Mouse (Mus musculus): Measurements from ENCODE around the gene Ckmt2.

Gene Ckmt2

GRCm38 (mm10) chr13:91876741-91877349 is at the start of gene Ckmt2:
Gene Ckmt2, minus strand, starts transcription at chr13:91876885.
- in situ Hi-C loops (cut with MboI, MseI): no loop called here

DNA sequence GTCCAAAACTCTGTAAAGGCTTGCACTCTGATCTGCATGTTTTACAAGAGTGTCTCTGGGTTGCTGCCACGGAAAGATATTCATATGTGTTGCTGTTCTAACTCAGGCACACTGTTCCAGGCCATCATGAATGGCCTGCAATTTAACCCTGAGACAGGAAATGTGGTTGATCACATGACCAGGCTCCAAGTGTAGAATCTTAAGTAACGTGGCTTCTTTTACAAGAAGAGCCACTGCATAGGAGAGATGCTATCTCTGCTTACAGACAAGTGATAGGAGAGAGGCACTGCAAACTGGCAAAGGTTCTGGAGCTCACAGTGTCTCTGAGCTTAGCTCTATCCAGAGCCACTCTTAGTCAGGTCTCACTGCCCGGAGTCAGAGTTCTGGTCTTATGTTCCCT is 44.3 kb upstream of the Ckmt2 start:
- in situ Hi-C loops (cut with MboI, MseI): loop anchor here (25.0 kb wide), 1 partner anchor 416 kb away; no protein-coding TSS in a partner anchor

- in situ Hi-C loops (cut with MboI, MseI): loop anchor here (25.0 kb wide), 1 partner anchor 419 kb away; no protein-coding TSS in a partner anchor
These were observed 42.1 kb upstream of the Ckmt2 start for GRCm38 (mm10) chr13:91918764-91919163.

DNA sequence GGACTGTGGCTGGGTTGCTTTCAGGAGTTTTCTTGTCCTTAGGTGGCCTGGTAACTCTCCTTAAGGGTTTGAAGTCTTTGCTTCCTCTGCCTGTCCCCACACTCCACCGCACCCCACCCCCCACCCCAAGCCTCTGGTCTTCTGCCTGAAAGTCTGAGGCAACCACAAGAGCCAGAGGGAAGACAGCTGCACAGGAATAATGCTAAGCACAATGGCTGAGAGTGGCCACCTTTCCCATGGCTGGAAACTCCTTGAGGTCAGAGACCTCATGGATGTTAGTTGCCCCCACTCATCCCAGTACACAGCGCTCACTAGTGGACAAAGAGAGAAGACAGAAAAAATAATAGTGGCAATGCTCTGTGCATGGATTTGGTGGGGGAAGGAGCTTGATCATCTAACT is 41.1 kb upstream of the Ckmt2 start:
- in situ Hi-C loops (cut with MboI, MseI): loop anchor here (25.0 kb wide), 1 partner anchor 419 kb away; no protein-coding TSS in a partner anchor

DNA sequence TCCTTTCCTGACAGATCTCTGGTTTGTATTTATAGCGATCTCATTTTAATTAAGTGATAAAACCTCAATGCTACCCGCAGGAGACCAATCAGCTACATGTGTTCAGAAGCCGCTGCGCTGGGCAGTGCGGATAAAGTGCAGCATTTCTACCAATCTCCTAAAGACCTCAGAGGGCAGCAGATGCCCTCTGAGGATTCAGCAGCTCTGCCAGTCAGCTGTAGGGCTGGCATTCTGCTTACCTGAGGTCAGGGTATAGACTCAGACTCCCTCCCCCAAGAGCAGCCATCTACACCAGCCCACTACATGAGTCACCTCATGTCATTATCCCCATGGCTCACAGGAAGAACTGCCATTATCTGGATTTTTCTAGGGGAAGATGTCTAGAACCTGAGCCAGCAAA is 39.6 kb upstream of the Ckmt2 start:
- in situ Hi-C loops (cut with MboI, MseI): loop anchor here (25.0 kb wide), 1 partner anchor 421 kb away; no protein-coding TSS in a partner anchor

DNA sequence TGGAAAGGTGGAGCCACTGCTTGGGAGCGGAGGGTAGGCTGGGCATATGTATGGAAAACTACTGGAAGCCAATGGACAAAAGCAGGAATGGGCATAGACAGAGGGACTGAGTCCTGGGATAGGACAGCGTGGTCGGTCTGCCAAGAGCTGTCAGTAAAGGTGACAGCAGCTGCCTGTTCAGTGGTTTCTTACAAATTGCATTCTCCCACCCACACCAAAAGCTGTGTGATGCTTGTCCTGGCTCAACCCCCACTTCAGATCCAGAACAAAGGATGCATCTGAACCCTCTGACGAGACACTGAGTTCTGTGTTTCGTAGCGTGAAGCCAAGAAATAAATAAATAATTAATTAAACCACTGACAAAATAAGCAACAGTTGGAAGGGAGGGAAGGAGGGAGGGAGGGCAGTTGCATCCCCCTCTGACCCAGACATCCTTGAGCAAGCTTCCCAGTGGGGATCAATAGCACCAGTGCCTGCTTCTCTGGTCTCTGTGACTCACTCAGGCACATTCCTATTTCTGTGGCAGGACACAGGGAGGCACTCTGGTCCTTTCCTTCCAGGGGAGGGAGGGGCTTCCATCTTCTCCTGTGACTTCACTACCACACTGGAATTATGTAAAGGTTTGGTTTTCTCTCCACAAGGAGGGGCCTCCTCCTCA is 39.0 kb upstream of the Ckmt2 start:
- in situ Hi-C loops (cut with MboI, MseI): loop anchor here (25.0 kb wide), 1 partner anchor 422 kb away; no protein-coding TSS in a partner anchor

DNA sequence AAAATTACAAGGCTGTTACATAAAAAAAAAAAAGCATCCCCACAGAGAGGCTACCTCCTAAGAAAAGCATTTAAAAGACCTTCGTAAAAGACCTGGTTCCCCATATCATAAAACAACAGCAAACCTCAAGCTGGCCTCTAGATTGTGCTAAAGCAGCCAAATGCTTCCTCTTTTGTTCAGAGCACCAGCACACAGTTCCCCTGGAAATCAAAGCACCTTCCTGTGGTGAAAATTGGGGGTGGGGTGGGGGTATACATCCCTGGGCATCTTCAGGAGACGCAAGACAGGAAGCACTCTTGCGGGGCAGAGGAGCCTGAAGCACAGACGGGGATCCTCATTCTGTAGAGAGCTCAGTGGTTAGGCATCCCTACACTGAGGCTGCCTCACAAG is 38.5 kb upstream of the Ckmt2 start:
- in situ Hi-C loops (cut with MboI, MseI): loop anchor here (25.0 kb wide), 1 partner anchor 422 kb away; no protein-coding TSS in a partner anchor

- in situ Hi-C loops (cut with MboI, MseI): loop anchor here (25.0 kb wide), 1 partner anchor 426 kb away; no protein-coding TSS in a partner anchor
These were observed 35.0 kb upstream of the Ckmt2 start for GRCm38 (mm10) chr13:91911652-91912051.

DNA sequence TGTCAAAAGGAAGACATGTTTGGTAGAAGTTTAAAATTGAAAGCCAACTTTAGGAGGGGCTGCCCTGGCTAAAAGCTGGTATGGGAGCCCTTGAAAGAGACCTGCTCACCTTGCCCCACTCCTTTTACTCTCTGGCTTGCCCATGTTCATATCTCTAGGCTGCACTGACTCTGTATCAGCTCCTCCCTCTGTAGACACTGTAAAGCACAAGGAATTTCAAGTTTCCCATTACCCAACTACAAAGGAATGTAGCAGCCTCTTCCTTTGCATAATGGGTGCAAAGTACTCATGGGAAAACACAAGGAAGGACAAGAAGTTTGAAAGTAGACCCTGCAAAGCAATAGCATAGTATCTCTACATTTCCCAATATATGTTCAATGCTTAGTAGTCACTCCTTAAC is 34.5 kb upstream of the Ckmt2 start:
- in situ Hi-C loops (cut with MboI, MseI): loop anchor here (25.0 kb wide), 1 partner anchor 426 kb away; no protein-coding TSS in a partner anchor

- in situ Hi-C loops (cut with MboI, MseI): loop anchor here (25.0 kb wide), 1 partner anchor 429 kb away; no protein-coding TSS in a partner anchor
These were observed 31.7 kb upstream of the Ckmt2 start for GRCm38 (mm10) chr13:91908202-91908980.

DNA sequence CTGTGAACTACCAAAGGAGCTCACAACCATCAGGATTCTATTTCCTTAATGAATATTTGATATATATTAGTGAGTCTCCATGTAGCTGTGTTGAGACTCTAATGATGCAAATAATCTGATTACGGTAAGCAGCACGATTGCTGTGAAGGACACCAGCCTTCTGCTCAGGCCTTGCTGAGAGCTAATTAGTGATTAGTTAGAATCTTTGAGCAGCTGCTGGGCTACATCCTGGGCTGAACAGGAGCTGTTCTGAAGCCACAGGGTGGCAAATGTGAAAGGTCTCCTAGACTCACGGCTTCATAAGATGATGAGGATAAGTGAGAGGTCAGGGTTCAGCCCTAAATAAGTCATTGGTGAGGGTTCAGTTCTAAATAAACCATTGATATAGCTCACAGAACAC is 29.7 kb upstream of the Ckmt2 start:
- in situ Hi-C loops (cut with MboI, MseI): loop anchor here (25.0 kb wide), 1 partner anchor 431 kb away; no protein-coding TSS in a partner anchor

DNA sequence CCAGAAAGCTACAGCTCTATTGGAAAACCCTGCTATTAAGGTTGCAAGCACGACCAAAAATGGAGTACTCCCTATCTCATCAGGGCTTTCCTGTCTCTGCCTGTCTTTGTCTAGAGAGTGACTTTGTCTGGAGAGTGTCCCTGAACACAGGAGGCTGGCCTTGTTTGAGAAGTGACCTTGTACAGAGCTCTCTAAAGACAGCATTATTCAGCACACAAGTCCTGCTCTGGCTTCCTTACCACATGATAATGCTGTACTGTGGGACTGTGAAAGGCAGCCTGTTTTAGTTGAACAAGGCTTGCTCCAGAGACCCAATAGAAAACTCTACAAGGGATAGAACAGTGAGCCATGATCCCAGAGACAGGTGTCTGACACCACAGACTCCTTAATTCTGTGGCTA is 19.8 kb upstream of the Ckmt2 start:
- in situ Hi-C loops (cut with MboI, MseI): no loop called here

- in situ Hi-C loops (cut with MboI, MseI): no loop called here
These were observed 16.4 kb upstream of the Ckmt2 start for GRCm38 (mm10) chr13:91893132-91893531.

- in situ Hi-C loops (cut with MboI, MseI): no loop called here
These were observed 13.4 kb upstream of the Ckmt2 start for GRCm38 (mm10) chr13:91890031-91890619.

DNA sequence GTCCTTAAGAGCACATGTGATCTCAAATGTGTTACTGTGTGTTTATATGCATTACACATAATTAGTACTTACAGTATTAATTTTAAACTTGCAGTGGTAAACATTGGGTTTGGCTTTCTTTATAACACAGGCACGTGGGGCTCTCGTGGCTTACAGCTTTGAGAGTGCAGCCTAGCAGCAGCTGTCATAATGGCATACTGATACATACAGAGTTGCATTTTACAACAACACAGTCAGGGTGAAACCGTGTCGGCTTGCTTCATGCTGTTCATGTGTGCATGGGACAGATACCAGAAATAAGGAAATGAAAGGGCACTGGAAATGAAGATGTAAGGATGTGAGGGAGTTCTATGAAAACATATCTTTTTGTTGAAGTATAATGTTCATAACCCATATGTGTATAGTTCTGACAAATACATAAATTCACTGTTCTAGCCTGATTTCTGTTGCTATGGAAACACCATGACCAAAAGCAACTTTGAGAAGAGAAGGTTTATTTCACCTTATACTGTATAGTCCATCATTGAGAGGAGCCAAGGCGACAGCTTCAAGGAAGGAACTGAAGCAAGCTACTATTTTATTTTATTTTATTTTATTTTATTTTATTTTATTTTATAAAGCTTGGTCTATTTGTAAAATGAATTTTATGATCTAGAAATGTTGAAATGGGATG is 8.2 kb upstream of the Ckmt2 start:
- in situ Hi-C loops (cut with MboI, MseI): no loop called here

DNA sequence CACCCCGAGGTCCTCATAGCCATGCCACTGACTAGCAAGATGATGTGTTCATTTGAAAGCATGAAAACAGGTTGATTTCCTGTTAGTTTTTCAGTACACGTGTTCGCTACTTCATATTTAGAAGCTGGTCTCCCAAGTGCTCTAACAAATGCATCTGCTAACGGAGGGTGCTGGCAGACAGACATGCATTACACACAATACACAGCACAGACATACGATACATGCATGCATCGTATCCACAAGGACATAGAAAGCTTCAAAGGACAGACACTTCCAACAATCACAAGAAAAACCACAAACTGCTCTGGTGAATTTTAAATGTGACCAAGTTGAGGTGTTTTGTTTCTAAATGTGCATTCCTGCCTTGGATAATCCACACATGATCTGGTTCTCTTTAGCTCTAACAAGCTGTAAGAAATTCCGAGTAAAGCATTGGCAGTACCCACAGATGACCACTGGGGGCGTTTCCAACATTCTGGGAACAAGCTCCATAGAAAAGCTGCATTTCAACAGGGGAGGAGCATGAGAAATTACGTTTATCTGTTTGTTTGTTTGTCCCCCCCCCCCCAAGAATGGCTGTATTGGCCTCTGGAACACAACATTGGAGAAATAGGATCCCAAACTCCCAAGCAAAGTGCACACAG is 5.3 kb upstream of the Ckmt2 start:
- in situ Hi-C loops (cut with MboI, MseI): no loop called here

DNA sequence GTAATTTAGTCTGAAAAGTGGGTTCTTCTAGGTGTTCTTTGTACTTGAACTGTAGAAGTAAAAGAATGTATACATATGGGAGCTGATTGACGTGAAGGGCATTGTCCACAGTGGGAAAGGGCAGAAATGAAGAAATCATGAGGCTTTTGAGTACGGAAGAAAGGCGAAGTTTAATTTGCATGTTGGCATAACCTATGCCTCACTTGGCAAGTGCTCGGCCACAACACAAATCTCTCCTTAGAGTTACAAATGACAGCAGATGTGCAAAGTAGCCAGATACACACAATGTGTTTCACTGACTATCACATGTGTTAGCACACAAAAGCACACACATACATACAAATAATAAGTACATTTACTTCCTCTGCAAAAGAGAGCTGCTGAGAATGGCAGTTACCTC is 3.6 kb upstream of the Ckmt2 start:
- in situ Hi-C loops (cut with MboI, MseI): no loop called here

DNA sequence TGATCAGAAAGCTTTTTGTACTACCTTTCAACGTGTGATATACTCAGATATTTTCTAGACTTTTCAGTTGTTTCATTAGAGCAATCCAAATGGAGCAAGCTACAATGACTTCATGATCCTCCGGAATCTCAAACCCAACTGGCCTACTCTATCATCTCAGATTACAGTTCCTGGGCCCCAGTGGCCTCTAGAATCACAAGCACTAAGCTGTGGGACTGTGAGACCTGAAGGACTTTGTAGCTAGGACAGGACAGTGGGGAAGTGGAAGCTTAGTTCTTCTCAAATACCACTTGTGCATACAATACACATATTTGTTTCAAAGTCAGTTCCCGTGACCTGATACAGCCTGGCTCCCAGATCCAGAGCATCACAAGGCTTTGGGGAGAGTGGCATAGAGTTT is 1.3 kb upstream of the Ckmt2 start:
- in situ Hi-C loops (cut with MboI, MseI): no loop called here

- in situ Hi-C loops (cut with MboI, MseI): no loop called here
These were observed 665 bp upstream of the Ckmt2 start for GRCm38 (mm10) chr13:91877350-91877749.

GRCm38 (mm10) chr13:91875581-91875980 is 1.1 kb downstream of the Ckmt2 start:
- in situ Hi-C loops (cut with MboI, MseI): no loop called here

GRCm38 (mm10) chr13:91874565-91874964 is 2.1 kb downstream of the Ckmt2 start:
- in situ Hi-C loops (cut with MboI, MseI): no loop called here

Measured in T-helper 2 cell (primary cell).